Mouse (Mus musculus) lung, postnatal 4 days (tissue): ENCODE measurements around the gene Lypd6b.

Experiments
- DNase-seq, 2 experiments: peaks; one replicate each; pipeline ENCODE4 v3.0.0; 2021

Gene Lypd6b

GRCm38 (mm10) chr2:49827756-49828155 lies 40.3 kb downstream of the Lypd6b start:
- DNase-seq = no peak

- no peak for DNase-seq
These were observed 42.9 kb downstream of the Lypd6b start for GRCm38 (mm10) chr2:49830369-49830768.

- no peak for DNase-seq
These were observed 44.9 kb downstream of the Lypd6b start for GRCm38 (mm10) chr2:49832277-49832803.

- DNase-seq = no peak
These were observed 50.1 kb downstream of the Lypd6b start for GRCm38 (mm10) chr2:49837454-49838059.

GRCm38 (mm10) chr2:49838611-49839010 lies 51.1 kb downstream of the Lypd6b start:
- no peak for DNase-seq

- peak; percentile 54 to 89 for DNase-seq
These were observed 53.1 kb downstream of the Lypd6b start for GRCm38 (mm10) chr2:49840573-49840972.

- DNase-seq = peak in 1 of 2 experiments; percentile 46
These were observed 53.6 kb downstream of the Lypd6b start for GRCm38 (mm10) chr2:49841089-49841488.

- DNase-seq = no peak
These were observed 57.6 kb downstream of the Lypd6b start for GRCm38 (mm10) chr2:49845104-49845503.

- DNase-seq = no peak
These were observed 58.6 kb downstream of the Lypd6b start for GRCm38 (mm10) chr2:49846097-49846496.

GRCm38 (mm10) chr2:49846880-49847279 lies 59.4 kb downstream of the Lypd6b start:
- DNase-seq = no peak

GRCm38 (mm10) chr2:49847831-49848230 lies 60.3 kb downstream of the Lypd6b start:
- no peak for DNase-seq

GRCm38 (mm10) chr2:49849771-49850170 lies 62.3 kb downstream of the Lypd6b start:
- no peak for DNase-seq

- DNase-seq = no peak
These were observed 64.5 kb downstream of the Lypd6b start for GRCm38 (mm10) chr2:49851977-49852376.

- DNase-seq = no peak
These were observed 68.7 kb downstream of the Lypd6b start for GRCm38 (mm10) chr2:49856161-49856564.

GRCm38 (mm10) chr2:49856584-49856983 lies 69.1 kb downstream of the Lypd6b start:
- DNase-seq = no peak

- no peak for DNase-seq
These were observed 72.9 kb downstream of the Lypd6b start for GRCm38 (mm10) chr2:49860219-49860962.

- no peak for DNase-seq
These were observed 73.6 kb downstream of the Lypd6b start for GRCm38 (mm10) chr2:49860969-49861592.

- DNase-seq = no peak
These were observed 74.2 kb downstream of the Lypd6b start for GRCm38 (mm10) chr2:49861658-49862057.

- DNase-seq = no peak
These were observed 80.8 kb downstream of the Lypd6b start for GRCm38 (mm10) chr2:49868116-49868858.

- DNase-seq = no peak
These were observed 81.6 kb downstream of the Lypd6b start for GRCm38 (mm10) chr2:49869044-49869443.

GRCm38 (mm10) chr2:49869782-49870514 lies 82.5 kb downstream of the Lypd6b start:
- DNase-seq = no peak

GRCm38 (mm10) chr2:49871012-49871411 lies 83.5 kb downstream of the Lypd6b start:
- DNase-seq = no peak
